Mouse (Mus musculus) layer of hippocampus, adult 9-11 months (tissue): ENCODE data around the gene Smim10l1.

Source experiments
- DNase-seq: peaks from one replicate; pipeline ENCODE4 v3.0.0; 2022

Gene Smim10l1

GRCm38 (mm10) chr6:133104609-133104921, at the start of gene Smim10l1:
Gene Smim10l1 (plus strand): TSS chr6:133104909.
- DNase-seq: no peak

- no peak for DNase-seq
Observed at GRCm38 (mm10) chr6:133055716-133056115, 49.0 kb upstream of the Smim10l1 start, which contains the start of gene Tas2r140. Gene Tas2r140 (minus strand): TSS chr6:133055816.

GRCm38 (mm10) chr6:133092226-133092625, 12.5 kb upstream of the Smim10l1 start:
- no peak for DNase-seq

- DNase-seq: no peak
Observed at GRCm38 (mm10) chr6:133102430-133102829, 2.3 kb upstream of the Smim10l1 start.

GRCm38 (mm10) chr6:133104922-133105859, 482 bp downstream of the Smim10l1 start:
- DNase-seq: peak; percentile 91
